Mouse (Mus musculus) limb, embryonic 10.5 days (tissue): ENCODE results near the gene Cdh18. TPM values are rescaled to one million over a fixed set of nuclear protein-coding genes. Genes with fewer than 3 reads are reported as not detected.
"Not testable (repeated sequence)": the region's sequence is repeated elsewhere in the genome, so short reads cannot be mapped to it uniquely, and the experiment has no call there.

Experiments used
- DNase-seq: peaks from one replicate; pipeline ENCODE4 v3.0.0-alpha.2; 2017; ENCODE audit warnings: low spot score
- H3K27ac ChIP-seq: fragments of 300-500 bp; sonication (generic); 2 replicates; pipeline ENCODE4 v1.5.1; 2016; ENCODE audit warnings: mild to moderate bottlenecking
- H3K27me3 ChIP-seq: fragments of 300-500 bp; sonication (generic); 2 replicates; pipeline ENCODE4 v1.6.1; 2016; ENCODE audit warnings: low read depth, mild to moderate bottlenecking; ENCODE audit not compliant: poor library complexity, severe bottlenecking
- H3K36me3 ChIP-seq: fragments of 300-500 bp; sonication (generic); 2 replicates; pipeline ENCODE4 v1.6.1; 2016; ENCODE audit warnings: mild to moderate bottlenecking, moderate library complexity
- H3K4me1 ChIP-seq: fragments of 300-500 bp; sonication (generic); 2 replicates; pipeline ENCODE4 v1.6.1; 2016
- H3K4me3 ChIP-seq: fragments of 300-500 bp; sonication (generic); 2 replicates; pipeline ENCODE4 v1.5.1; 2016; ENCODE audit warnings: mild to moderate bottlenecking, moderate library complexity
- H3K9me3 ChIP-seq: fragments of 300-500 bp; sonication (generic); replicated peaks from 2 replicates; pipeline ENCODE4 v1.6.1; 2016; ENCODE audit warnings: mild to moderate bottlenecking
- WGBS: fragments of 180-500 bp; shearing (Covaris S2); methylation state at CpG from one replicate; pipeline ENCODE4 v1.1.7; 2016; 5-methylcytosine and 5-hydroxymethylcytosine counted together
- polyA plus RNA-seq: library from polyadenylated mRNA; unstranded; fragments of >200 nt; fragmentation: Nextera tagmentation; extraction: Ambion mirVana; gene quantifications from 2 replicates; pipeline ENCODE4 v1.2.1, GENCODE M21; 2016

The Cdh18 gene
- polyA plus RNA-seq, 1 experiment from 2014 or later: 0.13 TPM

GRCm38 (mm10) chr15:23340338-23340737 is 791.5 kb downstream of the Cdh18 start:
- not testable (repeated sequence) for DNase-seq, H3K27me3 ChIP-seq, H3K27ac ChIP-seq, H3K4me3 ChIP-seq, H3K4me1 ChIP-seq, H3K9me3 ChIP-seq, H3K36me3 ChIP-seq
- no CpG with 5 or more reads among the region's 4 CpGs for WGBS

DNA sequence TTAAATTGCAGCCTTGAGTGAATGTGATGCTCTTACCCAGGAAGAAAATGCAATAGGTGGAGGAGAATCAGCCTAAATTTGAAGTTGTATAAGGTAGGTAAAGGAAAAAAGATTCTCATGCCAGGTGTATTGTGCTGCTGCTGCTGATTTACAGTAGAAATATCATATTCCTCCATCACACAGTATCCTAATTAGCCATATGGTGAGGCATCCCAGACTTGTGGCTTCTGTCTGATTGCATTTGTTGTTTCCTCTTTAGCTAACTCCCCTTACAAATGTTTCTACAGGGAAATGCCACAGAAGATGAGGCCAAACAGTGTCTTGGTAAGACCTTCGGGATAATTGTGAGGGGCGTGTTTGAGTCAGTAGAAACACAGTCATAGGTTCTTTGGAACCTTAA is 802.3 kb downstream of the Cdh18 start:
- Histone ChIP-seq H3K36me3 (no peaks in the 10 kb centered on the region), H3K4me3 (no peak overlapping the region), H3K4me1 (no peaks in the 10 kb centered on the region), H3K9me3 (no peaks in the 10 kb centered on the region), H3K27me3 (no peaks in the 10 kb centered on the region), H3K27ac (no peak overlapping the region)
- DNase-seq: no peak
- WGBS: 88% methylated on average over 2 of the region's 2 CpGs

DNA sequence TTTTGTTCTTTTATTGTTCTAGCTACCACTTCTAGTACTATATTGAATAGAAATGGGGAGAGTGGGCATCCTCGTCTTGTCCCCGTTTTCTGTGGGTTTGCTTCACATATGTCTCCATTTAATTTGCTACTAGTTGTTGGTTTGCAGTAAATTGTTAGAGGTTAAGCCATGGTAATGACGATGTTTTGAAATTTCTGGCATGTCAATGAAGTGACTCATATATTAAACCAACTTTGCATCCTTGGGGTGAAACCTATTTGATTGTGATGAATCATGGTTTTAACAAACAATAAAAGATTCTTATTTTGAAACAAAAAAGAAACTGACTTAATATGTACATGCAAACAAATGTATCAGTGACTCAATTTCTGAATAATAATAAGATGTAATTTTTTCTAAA is 817.5 kb downstream of the Cdh18 start:
- WGBS: 93% methylated on average over 3 of the region's 3 CpGs
- no peaks in the 10 kb centered on the region for H3K27me3 ChIP-seq
- DNase-seq: no peak
- no peaks in the 10 kb centered on the region for H3K36me3 ChIP-seq
- H3K27ac ChIP-seq: no peak overlapping the region
- no peaks in the 10 kb centered on the region for H3K9me3 ChIP-seq
- H3K4me1 ChIP-seq: no peaks in the 10 kb centered on the region
- H3K4me3 ChIP-seq: no peak overlapping the region

- Histone ChIP-seq H3K9me3 (no peaks in the 10 kb centered on the region), H3K27ac (no peak overlapping the region), H3K27me3 (no peaks in the 10 kb centered on the region), H3K4me1 (no peaks in the 10 kb centered on the region), H3K36me3 (no peaks in the 10 kb centered on the region), H3K4me3 (no peak overlapping the region)
- no peak for DNase-seq
- 79% methylated on average over 1 of the region's 1 CpGs for WGBS
Observed at GRCm38 (mm10) chr15:23367712-23368111, 818.9 kb downstream of the Cdh18 start.

DNA sequence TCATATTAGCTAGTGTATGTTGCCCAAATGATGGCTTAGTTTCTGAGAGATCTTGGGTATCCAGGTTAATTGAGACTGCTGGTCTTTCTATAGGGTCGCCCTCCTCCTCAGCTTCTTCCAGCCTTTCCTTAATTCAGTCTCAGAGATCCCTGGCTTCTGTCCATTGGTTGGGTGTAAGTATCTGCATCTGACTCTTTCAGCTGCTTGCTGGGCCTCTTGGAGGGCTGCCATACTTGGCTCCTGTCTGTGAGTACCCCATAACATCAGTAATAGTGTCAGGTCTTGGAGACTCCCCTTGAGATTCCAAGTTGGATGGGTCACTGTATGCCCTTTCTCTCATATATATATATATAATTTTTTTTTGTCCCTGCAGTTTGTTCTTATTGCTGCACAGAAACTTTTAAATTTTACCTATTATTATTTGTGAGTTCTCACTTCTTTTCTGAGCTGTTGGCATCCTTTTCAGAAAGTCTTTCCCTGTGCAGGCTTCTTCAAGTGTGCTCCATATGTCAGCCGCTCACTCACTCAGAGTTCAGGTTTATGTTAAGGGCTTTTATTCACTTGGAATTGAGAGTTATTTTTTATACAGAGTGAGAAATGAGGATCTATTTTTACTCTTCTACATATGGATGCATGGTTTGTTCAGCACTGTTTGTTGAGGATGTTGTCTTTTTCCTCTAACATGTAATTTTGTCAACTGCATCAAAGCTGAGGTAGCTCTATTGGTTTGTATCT is 829.4 kb downstream of the Cdh18 start:
- DNase-seq: no peak
- 93% methylated on average over 2 of the region's 2 CpGs for WGBS
- Histone ChIP-seq H3K27me3 (no peaks in the 10 kb centered on the region), H3K4me1 (no peaks in the 10 kb centered on the region), H3K36me3 (no peaks in the 10 kb centered on the region), H3K27ac (no peak overlapping the region), H3K9me3 (no peaks in the 10 kb centered on the region), H3K4me3 (no peak overlapping the region)

DNA sequence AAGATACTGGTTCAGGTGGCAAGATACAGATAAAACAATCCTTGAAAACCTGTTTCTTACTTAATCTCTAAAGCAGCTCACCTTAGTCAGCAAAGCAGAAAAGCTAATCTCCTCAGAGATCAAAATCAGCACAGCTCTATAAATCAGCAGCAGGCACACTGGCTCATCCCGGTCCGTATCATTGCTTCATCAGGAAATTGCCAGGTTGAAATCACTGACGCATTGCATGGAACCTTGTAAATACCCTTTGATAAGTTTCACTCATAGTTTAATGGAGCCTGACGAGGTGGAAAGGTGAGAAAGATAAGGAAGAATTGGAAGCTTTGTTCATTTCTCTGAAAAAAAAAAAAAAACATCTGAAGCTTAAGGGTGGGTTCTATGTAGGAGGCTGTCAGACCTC is 837.0 kb downstream of the Cdh18 start:
- no peaks in the 10 kb centered on the region for H3K27me3 ChIP-seq
- 74% methylated on average over 4 of the region's 4 CpGs for WGBS
- no peaks in the 10 kb centered on the region for H3K36me3 ChIP-seq

DNA sequence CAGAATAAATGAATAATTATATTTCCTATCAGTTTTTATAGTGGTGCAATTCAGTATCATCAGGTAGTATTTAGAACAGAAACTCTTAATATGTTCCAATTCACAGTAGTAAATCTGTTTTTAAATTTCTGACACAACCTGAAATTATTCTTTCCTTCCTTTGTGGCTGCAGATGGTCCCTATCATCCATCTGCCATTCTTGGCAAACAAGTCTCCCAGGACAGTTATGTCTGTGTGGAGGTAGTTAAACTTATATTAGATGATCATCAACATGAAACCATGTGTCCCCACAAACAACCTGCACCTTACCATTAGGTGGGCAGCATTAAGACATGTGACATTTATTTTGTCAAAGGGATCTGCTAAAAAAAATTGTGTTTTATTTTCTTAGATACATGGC is 847.8 kb downstream of the Cdh18 start:
- no peaks in the 10 kb centered on the region for H3K27me3 ChIP-seq
- H3K9me3 ChIP-seq: no peaks in the 10 kb centered on the region
- no peaks in the 10 kb centered on the region for H3K4me1 ChIP-seq
- no peak for DNase-seq
- no peak overlapping the region for H3K4me3 ChIP-seq
- no peak overlapping the region for H3K27ac ChIP-seq
- no peaks in the 10 kb centered on the region for H3K36me3 ChIP-seq

More for the DNA sequence above, 837.0 kb downstream of the Cdh18 start:
- H3K4me3 ChIP-seq: no peak overlapping the region
- no peak for DNase-seq
- no peaks in the 10 kb centered on the region for H3K4me1 ChIP-seq
- no peak overlapping the region for H3K27ac ChIP-seq
- H3K9me3 ChIP-seq: no peaks in the 10 kb centered on the region

GRCm38 (mm10) chr15:23403792-23404191 is 855.0 kb downstream of the Cdh18 start:
- Histone ChIP-seq H3K4me1 (no peaks in the 10 kb centered on the region), H3K27me3 (no peaks in the 10 kb centered on the region), H3K4me3 (no peak overlapping the region), H3K27ac (no peak overlapping the region), H3K9me3 (no peaks in the 10 kb centered on the region), H3K36me3 (no peaks in the 10 kb centered on the region)
- 99% methylated on average over 2 of the region's 2 CpGs for WGBS
- no peak for DNase-seq

GRCm38 (mm10) chr15:23408256-23408655 is 859.4 kb downstream of the Cdh18 start:
- no peaks in the 10 kb centered on the region for H3K9me3 ChIP-seq
- H3K27me3 ChIP-seq: no peaks in the 10 kb centered on the region
- DNase-seq: no peak
- 96% methylated on average over 1 of the region's 1 CpGs for WGBS
- H3K4me3 ChIP-seq: no peak overlapping the region
- no peaks in the 10 kb centered on the region for H3K4me1 ChIP-seq
- no peak overlapping the region for H3K27ac ChIP-seq
- H3K36me3 ChIP-seq: no peaks in the 10 kb centered on the region

GRCm38 (mm10) chr15:23416450-23417080 is 867.7 kb downstream of the Cdh18 start:
- no peak for DNase-seq

GRCm38 (mm10) chr15:23418158-23418557 is 869.3 kb downstream of the Cdh18 start:
- Histone ChIP-seq H3K27me3 (no peaks in the 10 kb centered on the region), H3K9me3 (no peaks in the 10 kb centered on the region), H3K4me3 (no peak overlapping the region), H3K27ac (no peak overlapping the region), H3K36me3 (no peaks in the 10 kb centered on the region), H3K4me1 (no peaks in the 10 kb centered on the region)
- DNase-seq: no peak

More at GRCm38 (mm10) chr15:23416450-23417080, 867.7 kb downstream of the Cdh18 start:
- Histone ChIP-seq H3K27ac (no peak overlapping the region), H3K4me3 (no peak overlapping the region), H3K27me3 (no peaks in the 10 kb centered on the region), H3K4me1 (no peaks in the 10 kb centered on the region), H3K9me3 (no peaks in the 10 kb centered on the region), H3K36me3 (no peaks in the 10 kb centered on the region)
- WGBS: 87% methylated on average over 5 of the region's 5 CpGs

- no peaks in the 10 kb centered on the region for H3K9me3 ChIP-seq
- no peaks in the 10 kb centered on the region for H3K4me1 ChIP-seq
- no peak overlapping the region for H3K4me3 ChIP-seq
- H3K27me3 ChIP-seq: no peaks in the 10 kb centered on the region
- 88% methylated on average over 3 of the region's 3 CpGs for WGBS
- no peak overlapping the region for H3K27ac ChIP-seq
- H3K36me3 ChIP-seq: no peaks in the 10 kb centered on the region
- no peak for DNase-seq
Observed at GRCm38 (mm10) chr15:23420010-23420409, 871.2 kb downstream of the Cdh18 start.

DNA sequence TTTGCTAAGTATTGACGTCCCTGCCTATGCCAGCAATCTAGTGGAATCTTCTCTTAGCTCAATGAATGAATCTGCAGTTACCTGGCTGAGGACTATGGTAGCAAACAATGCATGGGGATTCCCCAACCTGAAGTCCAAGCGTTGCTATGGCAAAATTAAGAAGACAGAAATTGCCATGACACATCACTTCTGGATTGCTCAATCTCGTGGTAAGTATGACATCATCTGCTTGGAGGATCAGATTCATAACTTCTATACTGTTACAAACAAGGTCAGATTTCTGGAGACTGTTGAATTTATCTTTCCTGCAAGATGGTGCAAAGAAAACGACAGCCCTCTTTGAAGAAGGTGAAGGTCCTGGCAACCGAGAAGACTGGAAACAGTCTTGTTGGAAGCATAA is 881.2 kb downstream of the Cdh18 start:
- no peak overlapping the region for H3K27ac ChIP-seq
- no peaks in the 10 kb centered on the region for H3K36me3 ChIP-seq
- DNase-seq: no peak
- H3K9me3 ChIP-seq: no peaks in the 10 kb centered on the region
- no peaks in the 10 kb centered on the region for H3K27me3 ChIP-seq
- WGBS: 86% methylated on average over 5 of the region's 5 CpGs
- H3K4me3 ChIP-seq: no peak overlapping the region
- no peaks in the 10 kb centered on the region for H3K4me1 ChIP-seq

- Histone ChIP-seq H3K36me3 (no peaks in the 10 kb centered on the region), H3K27ac (no peak overlapping the region), H3K27me3 (no peaks in the 10 kb centered on the region), H3K4me1 (no peaks in the 10 kb centered on the region), H3K9me3 (no peaks in the 10 kb centered on the region), H3K4me3 (no peak overlapping the region)
- 88% methylated on average over 1 of the region's 1 CpGs for WGBS
- no peak for DNase-seq
Observed at GRCm38 (mm10) chr15:23448542-23448941, 899.7 kb downstream of the Cdh18 start.
